Mouse (Mus musculus) liver, embryonic 11.5 days (tissue): Measurements from ENCODE around the gene Ncaph. TPM values are rescaled to one million over a fixed set of nuclear protein-coding genes. Genes with fewer than 3 reads are reported as not detected.
A peak's percentile ranks its signal among the peaks of the same experiment; 100 is the strongest.
"Not testable (repeated sequence)": the region's sequence is repeated elsewhere in the genome, so short reads cannot be mapped to it uniquely, and the experiment has no call there.

Source experiments
- ATAC-seq: fragments of 200-750 bp; cut with Nextera tagmentation; replicated peaks from 2 replicates; pipeline ENCODE4 v1.8.0; 2017; ENCODE audit warnings: moderate number of reproducible peaks, mild to moderate bottlenecking, moderate TSS enrichment, moderate library complexity; ENCODE audit not compliant: low FRiP score
- DNase-seq: peaks from one replicate; pipeline ENCODE4 v3.0.0-alpha.2; 2017; ENCODE audit warnings: low spot score
- H3K27ac ChIP-seq: fragments of 300-500 bp; sonication (generic); 2 replicates; pipeline ENCODE4 v1.5.1; 2014; ENCODE audit warnings: mild to moderate bottlenecking, low read depth, low read length, control low read depth
- H3K27me3 ChIP-seq: fragments of 300-500 bp; sonication (generic); replicated peaks from 2 replicates; pipeline ENCODE4 v1.6.1; 2014; ENCODE audit warnings: low read length, mixed read lengths; ENCODE audit not compliant: control insufficient read depth, insufficient read depth
- H3K36me3 ChIP-seq: fragments of 300-500 bp; sonication (generic); 2 replicates; pipeline ENCODE4 v1.6.1; 2014; ENCODE audit warnings: mild to moderate bottlenecking, low read length, moderate library complexity, mixed read lengths; ENCODE audit not compliant: control insufficient read depth, insufficient read depth
- H3K4me1 ChIP-seq: fragments of 300-500 bp; sonication (generic); replicated peaks from 2 replicates; pipeline ENCODE4 v1.6.1; 2014; ENCODE audit warnings: low read length, mixed read lengths; ENCODE audit not compliant: control insufficient read depth, insufficient read depth
- H3K4me2 ChIP-seq: fragments of 300-500 bp; sonication (generic); 2 replicates; pipeline ENCODE4 v1.6.1; 2014; ENCODE audit warnings: mild to moderate bottlenecking, control low read depth, moderate library complexity
- H3K4me3 ChIP-seq: fragments of 300-500 bp; sonication (generic); 2 replicates; pipeline ENCODE4 v1.5.1; 2014; ENCODE audit warnings: low read depth, low read length, control low read depth
- H3K9ac ChIP-seq: fragments of 300-500 bp; sonication (generic); 2 replicates; pipeline ENCODE4 v1.6.1; 2014; ENCODE audit warnings: low read depth, low read length, control low read depth
- H3K9me3 ChIP-seq: fragments of 300-500 bp; sonication (generic); 2 replicates; pipeline ENCODE4 v1.6.1; 2016; ENCODE audit warnings: low read length, inconsistent platforms, mixed read lengths; ENCODE audit not compliant: control insufficient read depth
- WGBS: fragments of 180-500 bp; shearing (Covaris S2); extraction: QIAGEN DNeasy Blood & Tissue Kit; methylation state at CpG from one replicate; pipeline ENCODE4 v1.1.7; 2014; 5-methylcytosine and 5-hydroxymethylcytosine counted together
- polyA plus RNA-seq: library from polyadenylated mRNA; unstranded; fragments of >200 nt; fragmentation: Nextera tagmentation; extraction: Ambion mirVana; gene quantifications from 2 replicates; pipeline ENCODE4 v1.2.1, GENCODE M21; 2014

The Ncaph gene
- polyA plus RNA-seq, 1 experiment from 2014 or later: 89.9 TPM

GRCm38 (mm10) chr2:127079066-127079465 is 54.7 kb downstream of the Ncaph start:
- H3K36me3 ChIP-seq, H3K4me2 ChIP-seq, DNase-seq, H3K9ac ChIP-seq, H3K27me3 ChIP-seq, H3K4me3 ChIP-seq, H3K27ac ChIP-seq, ATAC-seq, H3K9me3 ChIP-seq: not testable (repeated sequence)
- WGBS: 44% methylated on average over 2 of the region's 2 CpGs
- peaks cover 15% of the 10 kb centered on the region for H3K4me1 ChIP-seq

- H3K4me2 ChIP-seq: no peak overlapping the region
- H3K36me3 ChIP-seq: no peaks in the 10 kb centered on the region
- ATAC-seq (no peak), DNase-seq (no peak)
- WGBS: 76% methylated on average over 9 of the region's 9 CpGs
- H3K9me3 ChIP-seq: no peaks in the 10 kb centered on the region
- H3K27me3 ChIP-seq: no peaks in the 10 kb centered on the region
- H3K27ac ChIP-seq: no peak overlapping the region
- no peak overlapping the region for H3K4me3 ChIP-seq
- H3K9ac ChIP-seq: no peak overlapping the region
- peaks cover 15% of the 10 kb centered on the region for H3K4me1 ChIP-seq
Measured at GRCm38 (mm10) chr2:127077611-127078010, 56.1 kb downstream of the Ncaph start.

- Histone ChIP-seq H3K27ac (no peak overlapping the region), H3K4me1 (peaks cover 5% of the 10 kb centered on the region; the same call in 1 of the 2 replicates), H3K4me2 (no peak overlapping the region), H3K27me3 (no peaks in the 10 kb centered on the region), H3K4me3 (no peak overlapping the region), H3K36me3 (no peaks in the 10 kb centered on the region), H3K9me3 (no peaks in the 10 kb centered on the region), H3K9ac (no peak overlapping the region)
- DNase-seq: no peak
- 85% methylated on average over 2 of the region's 2 CpGs for WGBS
- ATAC-seq: no peak
Measured at GRCm38 (mm10) chr2:127074116-127074515, 59.6 kb downstream of the Ncaph start.

GRCm38 (mm10) chr2:127070879-127071278 is 62.9 kb downstream of the Ncaph start:
- DNase-seq (no peak), ATAC-seq (peak; percentile 32)
- H3K36me3 ChIP-seq: 0 out of 2 replicates have a peak, but pooled peaks cover 2% of the 10 kb centered on the region
- H3K9me3 ChIP-seq: no peaks in the 10 kb centered on the region
- H3K4me2 ChIP-seq: peak overlapping the region; percentile 69
- H3K4me1 ChIP-seq: peaks cover 5% of the 10 kb centered on the region; the same call in 1 of the 2 replicates
- peak overlapping the region; percentile 74 for H3K9ac ChIP-seq
- peak overlapping the region; percentile 46; the same call in 1 of the 2 replicates for H3K27ac ChIP-seq
- 9% methylated on average over 8 of the region's 9 CpGs for WGBS
- peak overlapping the region; percentile 64 for H3K4me3 ChIP-seq
- no peaks in the 10 kb centered on the region for H3K27me3 ChIP-seq

GRCm38 (mm10) chr2:127070435-127070841 is 63.3 kb downstream of the Ncaph start, which contains the start of gene Blvra:
Gene Blvra (plus strand): TSS chr2:127070665.
- Histone ChIP-seq H3K4me3 (peak within 1 kb of the TSS; percentile 64), H3K4me2 (peak within 1 kb of the TSS; percentile 69), H3K4me1 (peaks cover 5% of the 10 kb centered on the region; the same call in 1 of the 2 replicates), H3K27ac (peak within 1 kb of the TSS; percentile 46; the same call in 1 of the 2 replicates), H3K9me3 (no peaks in the 10 kb centered on the region), H3K27me3 (no peaks in the 10 kb centered on the region), H3K9ac (peak within 1 kb of the TSS; percentile 74), H3K36me3 (0 out of 2 replicates have a peak, but pooled peaks cover 2% of the 10 kb centered on the region)
- DNase-seq (peak; percentile 84), ATAC-seq (peak; percentile 99)
- under 1% methylated on average over 30 of the region's 32 CpGs for WGBS

- H3K4me3 ChIP-seq: peak overlapping the region; percentile 64
- no peak for ATAC-seq
- 24% methylated on average over 11 of the region's 11 CpGs for WGBS
- no peaks in the 10 kb centered on the region for H3K9me3 ChIP-seq
- H3K36me3 ChIP-seq: 0 out of 2 replicates have a peak, but pooled peaks cover 2% of the 10 kb centered on the region
- H3K27me3 ChIP-seq: no peaks in the 10 kb centered on the region
- peak overlapping the region; percentile 74 for H3K9ac ChIP-seq
- H3K27ac ChIP-seq: peak overlapping the region; percentile 33; the same call in 1 of the 2 replicates
- DNase-seq: no peak
- peaks cover 5% of the 10 kb centered on the region; the same call in 1 of the 2 replicates for H3K4me1 ChIP-seq
- peak overlapping the region; percentile 69 for H3K4me2 ChIP-seq
Measured at GRCm38 (mm10) chr2:127069781-127070434, 63.8 kb downstream of the Ncaph start.

GRCm38 (mm10) chr2:127068806-127069205 is 64.9 kb downstream of the Ncaph start:
- H3K9me3 ChIP-seq: no peaks in the 10 kb centered on the region
- H3K4me3 ChIP-seq: no peak overlapping the region
- H3K27ac ChIP-seq: no peak overlapping the region
- H3K9ac ChIP-seq: no peak overlapping the region
- peaks cover 5% of the 10 kb centered on the region; the same call in 1 of the 2 replicates for H3K4me1 ChIP-seq
- 0 out of 2 replicates have a peak, but pooled peaks cover 2% of the 10 kb centered on the region for H3K36me3 ChIP-seq
- WGBS: 74% methylated on average over 7 of the region's 7 CpGs
- ATAC-seq: no peak; the same call in 1 of the 2 replicates
- no peak overlapping the region for H3K4me2 ChIP-seq
- H3K27me3 ChIP-seq: no peaks in the 10 kb centered on the region
- DNase-seq: no peak

- H3K4me1 ChIP-seq: no peaks in the 10 kb centered on the region
- 88% methylated on average over 9 of the region's 9 CpGs for WGBS
- no peak overlapping the region for H3K27ac ChIP-seq
- H3K9ac ChIP-seq: no peak overlapping the region
- H3K4me2 ChIP-seq: no peak overlapping the region
- no peaks in the 10 kb centered on the region for H3K27me3 ChIP-seq
- no peak for DNase-seq
- no peak for ATAC-seq
- peaks cover 20% of the 10 kb centered on the region for H3K36me3 ChIP-seq
- no peak overlapping the region for H3K4me3 ChIP-seq
- no peaks in the 10 kb centered on the region for H3K9me3 ChIP-seq
Measured at GRCm38 (mm10) chr2:127061471-127061870, 72.3 kb downstream of the Ncaph start.
